Mouse (Mus musculus): ENCODE results near the gene Pip4p1.
"Not testable (repeated sequence)": the region's sequence is repeated elsewhere in the genome, so short reads cannot be mapped to it uniquely, and the experiment has no call there.

The Pip4p1 gene

GRCm38 (mm10) chr14:50938119-50938908 is 7.7 kb upstream of the Pip4p1 start:
- DNase-seq, result no peak

GRCm38 (mm10) chr14:50936649-50937048 is 6.0 kb upstream of the Pip4p1 start:
- DNase-seq, result no peak

GRCm38 (mm10) chr14:50931493-50932020 is 901 bp upstream of the Pip4p1 start:
- DNase-seq, result no peak

- DNase-seq, result peak; percentile 82
Measured at GRCm38 (mm10) chr14:50930377-50930753, 291 bp downstream of the Pip4p1 start.

GRCm38 (mm10) chr14:50929951-50930350 is 705 bp downstream of the Pip4p1 start:
- no peak for DNase-seq

- DNase-seq, result no peak
Measured at GRCm38 (mm10) chr14:50927366-50927765, 3.3 kb downstream of the Pip4p1 start.

GRCm38 (mm10) chr14:50925111-50925920 is 5.3 kb downstream of the Pip4p1 start:
- DNase-seq, result no peak

GRCm38 (mm10) chr14:50924281-50925064 is 6.2 kb downstream of the Pip4p1 start, which contains the start of the genes Osgep and Apex1:
Osgep (minus strand) TSS chr14:50924893.
Apex1 (plus strand) TSS chr14:50924968.
- DNase-seq, result peak; percentile 98

- DNase-seq, result not testable (repeated sequence)
Measured at GRCm38 (mm10) chr14:50923437-50923836, 7.2 kb downstream of the Pip4p1 start.

- no peak for DNase-seq
Measured at GRCm38 (mm10) chr14:50911356-50911755, 19.3 kb downstream of the Pip4p1 start.

- no peak for DNase-seq
Measured at GRCm38 (mm10) chr14:50908126-50908525, 22.5 kb downstream of the Pip4p1 start.

GRCm38 (mm10) chr14:50905327-50905726 is 25.3 kb downstream of the Pip4p1 start:
- DNase-seq, result not testable (repeated sequence)

GRCm38 (mm10) chr14:50904828-50905129 is 25.9 kb downstream of the Pip4p1 start:
- no peak for DNase-seq

- no peak for DNase-seq
Measured at GRCm38 (mm10) chr14:50903973-50904827, 26.5 kb downstream of the Pip4p1 start.

- not testable (repeated sequence) for DNase-seq
Measured at GRCm38 (mm10) chr14:50897992-50898391, 32.7 kb downstream of the Pip4p1 start.

GRCm38 (mm10) chr14:50897374-50897765 is 33.3 kb downstream of the Pip4p1 start, which contains the start of gene Klhl33:
Klhl33 (minus strand) TSS chr14:50897507.
- no peak for DNase-seq

- DNase-seq, result no peak
Measured at GRCm38 (mm10) chr14:50896747-50897373, 33.8 kb downstream of the Pip4p1 start.

GRCm38 (mm10) chr14:50895985-50896746 is 34.5 kb downstream of the Pip4p1 start:
- DNase-seq, result peak; percentile 57

- DNase-seq, result no peak
Measured at GRCm38 (mm10) chr14:50895407-50895806, 35.2 kb downstream of the Pip4p1 start.

Data from kidney, adult 9 months (tissue).